Mouse (Mus musculus) thymus, postnatal 10 days (tissue): ENCODE measurements around the gene Mok.

Experiments used
- DNase-seq, 2 experiments: peaks; one replicate each; pipeline ENCODE4 v3.0.0; 2021; ENCODE audit warnings: low spot score in 2 of 2

The Mok gene

DNA sequence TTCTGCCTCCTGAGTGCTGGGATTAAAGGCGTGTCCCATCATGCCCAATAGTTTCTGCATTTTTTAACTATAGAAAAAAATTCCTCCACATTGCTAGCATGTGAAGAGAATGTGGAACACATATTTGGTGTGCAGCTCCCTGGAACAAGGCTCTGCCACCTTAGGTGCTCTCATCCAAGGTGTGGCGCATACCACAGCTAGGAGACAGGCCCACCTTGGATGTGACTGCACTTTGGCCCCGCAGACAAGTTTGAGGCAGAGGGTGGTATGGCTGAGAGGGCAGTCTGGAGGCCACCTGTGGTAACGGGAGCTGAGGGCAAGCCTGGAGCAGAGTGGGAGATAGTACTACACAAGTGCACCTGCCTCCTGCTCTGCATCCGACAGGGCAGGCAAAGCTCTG, 31.9 kb downstream of the Mok start:
- DNase-seq = no peak

DNA sequence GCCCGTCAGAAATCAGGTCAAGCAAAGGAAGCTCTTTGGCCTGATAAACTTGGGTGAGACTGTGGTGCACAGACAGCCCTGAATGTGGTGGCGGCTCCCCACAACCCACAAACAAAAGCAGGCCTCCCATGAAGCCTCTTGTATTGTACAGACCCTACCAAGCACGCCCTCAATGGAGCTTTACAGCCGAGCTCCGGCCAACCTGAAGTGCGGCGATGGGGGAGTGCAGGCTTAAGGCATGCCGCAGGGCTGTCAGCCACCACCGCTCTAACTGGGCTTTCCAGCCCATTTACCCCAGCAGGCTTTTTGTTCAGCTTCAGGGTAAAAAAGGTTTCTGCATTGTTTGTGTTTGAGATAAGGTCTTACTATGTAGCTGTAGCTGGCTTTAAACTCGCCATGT, 32.3 kb downstream of the Mok start:
- DNase-seq = no peak

DNA sequence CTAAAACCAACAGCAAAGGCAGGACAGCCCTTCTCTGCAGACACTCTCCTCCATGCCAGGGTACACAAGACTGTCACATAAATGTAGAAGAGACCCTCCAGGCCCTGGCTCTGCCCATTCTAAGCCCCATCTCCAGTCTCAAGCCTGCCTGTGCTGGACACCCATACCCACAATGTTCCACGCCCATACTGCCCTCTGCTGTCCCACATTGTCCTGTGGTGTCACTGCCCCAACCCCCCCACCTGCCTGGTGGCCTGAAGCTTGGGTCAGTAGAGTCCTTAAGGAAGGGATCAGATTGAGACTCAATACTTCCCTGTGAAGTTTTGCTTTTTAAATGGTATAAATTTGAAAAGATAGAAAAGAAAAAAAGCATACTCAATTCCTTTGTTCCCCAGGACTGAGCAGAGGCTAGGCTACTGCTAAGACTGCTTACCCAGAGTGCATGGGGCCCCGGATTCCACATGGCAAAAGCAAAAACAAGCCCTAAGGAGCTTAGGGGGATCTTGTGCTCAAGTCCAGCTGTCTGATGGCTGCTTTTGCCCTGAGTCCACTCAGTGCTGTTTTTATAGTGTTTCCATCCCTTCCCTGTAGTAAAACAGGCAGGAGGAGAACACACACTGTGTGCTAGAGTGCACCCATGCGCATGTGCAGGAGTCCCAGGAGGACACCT, 34.3 kb downstream of the Mok start:
- no peak for DNase-seq

- DNase-seq = no peak
Measured at GRCm38 (mm10) chr12:110804261-110804660, 36.5 kb downstream of the Mok start.

DNA sequence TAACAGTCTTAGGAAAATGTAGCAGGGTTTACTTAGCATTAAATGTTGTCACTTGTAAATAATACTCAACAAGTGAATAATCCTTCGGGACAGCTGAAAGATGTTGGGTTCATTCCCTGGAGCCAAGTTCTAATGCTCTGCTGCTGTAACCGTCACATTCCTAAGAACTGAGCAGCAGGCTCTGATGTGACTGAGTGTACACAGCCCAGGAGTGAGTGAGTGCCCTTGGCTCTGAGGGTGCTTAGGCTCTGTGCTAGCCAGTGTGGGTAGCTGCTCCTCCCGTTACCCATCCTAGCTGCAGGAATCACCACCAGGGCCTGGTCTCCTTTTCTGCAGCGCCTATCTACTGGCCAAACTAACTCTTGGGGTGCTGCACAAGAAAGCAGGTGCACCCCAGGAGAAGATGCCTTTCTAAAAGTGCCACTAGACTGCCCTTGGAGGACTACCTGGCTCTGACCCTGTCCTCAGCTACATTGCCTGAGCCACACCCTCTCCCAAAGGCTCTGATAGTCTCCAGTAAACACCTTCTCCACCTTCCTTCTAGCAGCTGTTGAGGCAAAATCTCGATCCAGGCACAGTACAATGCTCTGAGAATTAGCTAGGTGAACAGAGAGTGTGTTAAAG, 38.0 kb downstream of the Mok start:
- DNase-seq = no peak

DNA sequence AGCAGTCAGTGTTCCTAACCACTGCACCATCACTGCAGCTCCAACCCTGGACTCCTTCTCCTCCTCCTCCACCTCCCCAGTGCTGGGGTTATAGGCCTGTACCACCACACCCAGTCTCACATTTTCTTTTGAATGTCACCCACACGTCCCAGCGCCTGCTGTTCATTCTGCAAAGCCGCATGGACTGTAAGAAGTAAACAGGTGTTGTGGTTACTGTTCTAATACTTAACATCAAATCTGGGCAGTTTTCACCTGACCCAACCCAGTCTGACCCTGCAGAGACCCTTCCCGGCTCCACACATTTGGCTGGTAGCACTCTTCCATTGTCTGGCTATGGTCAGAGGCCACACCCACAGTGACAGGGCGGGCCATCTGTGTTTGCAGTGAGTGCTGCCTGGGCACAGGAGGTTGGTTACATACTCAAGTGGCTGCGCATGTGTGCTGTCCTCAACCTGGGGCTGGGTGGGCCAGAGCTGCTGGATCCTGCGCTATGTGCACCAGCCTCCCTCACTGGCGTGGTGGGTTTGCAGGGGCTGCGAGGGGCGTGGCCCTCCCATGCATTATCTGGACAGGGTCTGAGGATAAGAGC, 38.8 kb downstream of the Mok start:
- no peak for DNase-seq

DNA sequence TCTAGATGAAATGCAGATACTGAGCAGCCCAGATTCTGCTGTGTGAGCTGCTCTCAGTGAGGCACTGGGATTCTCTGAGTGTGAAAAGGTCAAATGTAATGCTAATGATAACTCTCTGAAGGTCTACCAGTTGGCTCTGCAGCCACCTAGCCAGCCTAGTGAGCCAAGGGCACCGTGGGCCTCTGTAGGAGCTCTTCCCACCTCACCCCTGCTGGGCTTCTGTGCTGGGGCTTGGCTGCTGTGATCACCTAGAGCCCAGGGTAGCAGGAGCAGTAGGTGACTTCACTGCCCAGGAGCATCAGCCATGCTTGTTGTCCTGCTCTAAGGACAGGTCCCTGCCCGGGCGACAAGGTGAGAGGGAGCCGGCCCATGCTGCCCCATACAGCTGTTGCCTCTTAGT, 41.5 kb downstream of the Mok start:
- DNase-seq = no peak

- DNase-seq = no peak
Measured at GRCm38 (mm10) chr12:110797842-110798431, 42.8 kb downstream of the Mok start.

DNA sequence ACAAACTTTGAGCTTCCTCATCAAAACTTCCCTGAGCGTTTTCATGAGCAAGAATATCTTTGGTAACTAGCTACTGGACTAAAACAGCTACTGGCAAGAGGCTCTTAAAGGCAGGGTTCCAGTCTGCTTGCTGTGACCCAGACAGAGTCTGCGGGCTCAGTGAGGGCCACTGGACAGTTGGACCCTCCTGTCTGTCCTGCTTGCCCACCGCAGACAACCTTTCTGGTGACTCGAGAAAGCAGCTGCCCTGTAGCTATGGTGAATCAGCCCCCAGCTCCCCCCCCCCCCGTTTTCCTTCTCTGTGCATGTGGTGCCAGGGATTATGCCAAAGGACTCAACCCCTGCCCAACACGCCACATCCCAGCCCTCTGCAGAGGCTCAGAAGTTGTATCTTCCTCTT, 43.5 kb downstream of the Mok start:
- DNase-seq = no peak

DNA sequence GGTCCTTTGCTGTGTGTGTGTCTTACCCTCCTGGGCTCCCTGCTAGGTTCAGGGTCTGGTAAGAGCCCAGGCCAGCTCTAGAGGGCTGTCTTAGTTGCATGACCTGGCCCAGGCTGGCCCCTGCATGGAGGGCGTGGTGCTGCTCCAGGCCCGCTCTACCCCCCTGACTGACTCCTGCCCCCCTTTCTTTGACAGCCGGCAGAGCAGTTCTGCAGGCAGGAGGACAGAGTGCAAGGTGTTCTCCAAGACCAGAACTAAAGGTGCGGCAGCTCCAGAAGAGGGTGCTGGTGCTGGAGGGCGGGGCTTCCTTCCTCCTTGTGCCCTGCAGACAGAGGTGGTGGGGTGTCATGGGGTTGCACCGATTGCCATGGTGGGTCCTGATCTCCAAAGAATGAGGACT, 44.0 kb downstream of the Mok start:
- DNase-seq = no peak

DNA sequence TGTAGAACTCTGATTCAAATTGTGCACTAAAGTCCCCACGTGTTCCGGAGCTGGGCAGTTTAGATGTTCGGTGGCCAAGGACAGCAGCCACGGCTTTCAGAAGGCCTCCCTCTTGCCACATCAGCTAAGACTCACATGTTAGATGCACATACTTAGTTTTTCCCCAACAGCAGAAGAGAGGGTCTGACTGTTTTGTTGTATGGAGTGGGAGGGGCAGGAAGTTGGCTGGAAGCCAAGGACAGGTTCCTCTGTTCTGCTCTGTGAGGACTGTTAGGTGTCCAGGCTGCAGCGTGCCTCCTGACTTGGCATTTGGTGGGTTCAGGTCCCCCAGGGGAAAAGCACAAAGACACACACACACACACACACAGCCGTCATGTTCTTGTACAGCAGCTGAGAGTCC, 45.7 kb downstream of the Mok start:
- DNase-seq = no peak

DNA sequence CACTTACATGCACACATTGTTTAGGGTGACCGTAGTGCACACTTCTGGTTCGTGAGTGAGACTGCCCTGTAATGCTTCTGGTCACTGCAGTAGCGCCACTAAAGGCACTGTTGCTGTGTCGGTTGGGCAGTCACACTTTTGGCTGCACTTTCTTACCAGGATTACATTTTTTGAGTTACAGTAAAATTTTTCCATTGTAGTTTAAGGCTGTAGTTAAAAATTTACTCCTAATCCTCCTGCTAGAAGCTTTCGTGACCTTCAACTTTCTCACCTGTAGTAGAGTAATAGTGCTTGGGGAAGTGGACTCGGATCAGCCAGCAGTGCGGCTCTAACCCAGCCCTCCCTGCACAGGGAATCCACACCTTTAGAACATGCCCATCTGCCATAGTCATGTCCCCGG, 49.7 kb downstream of the Mok start:
- no peak for DNase-seq

DNA sequence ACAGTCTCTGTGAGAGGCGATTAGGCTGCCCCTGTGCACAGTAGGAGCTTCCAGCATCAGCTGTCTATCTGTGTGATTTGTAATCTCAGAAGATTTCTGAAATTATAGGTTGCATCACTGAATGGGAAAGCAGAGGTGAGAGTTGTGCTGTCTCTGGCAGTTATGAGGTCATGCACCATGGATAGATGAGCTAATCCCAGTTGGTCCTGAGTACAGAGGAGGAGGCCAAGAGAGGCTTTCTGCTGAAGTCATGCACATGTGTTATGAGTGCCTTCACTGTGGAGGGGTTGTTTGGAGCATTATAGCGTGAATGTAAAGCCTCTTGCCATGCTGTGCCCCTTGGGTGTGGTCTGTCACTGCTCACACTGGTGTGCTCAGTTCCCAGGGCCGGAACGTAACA, 50.2 kb downstream of the Mok start:
- no peak for DNase-seq

- no peak for DNase-seq
Measured at GRCm38 (mm10) chr12:110786243-110786642, 54.5 kb downstream of the Mok start.

GRCm38 (mm10) chr12:110784211-110784610, 56.5 kb downstream of the Mok start:
- DNase-seq = no peak

DNA sequence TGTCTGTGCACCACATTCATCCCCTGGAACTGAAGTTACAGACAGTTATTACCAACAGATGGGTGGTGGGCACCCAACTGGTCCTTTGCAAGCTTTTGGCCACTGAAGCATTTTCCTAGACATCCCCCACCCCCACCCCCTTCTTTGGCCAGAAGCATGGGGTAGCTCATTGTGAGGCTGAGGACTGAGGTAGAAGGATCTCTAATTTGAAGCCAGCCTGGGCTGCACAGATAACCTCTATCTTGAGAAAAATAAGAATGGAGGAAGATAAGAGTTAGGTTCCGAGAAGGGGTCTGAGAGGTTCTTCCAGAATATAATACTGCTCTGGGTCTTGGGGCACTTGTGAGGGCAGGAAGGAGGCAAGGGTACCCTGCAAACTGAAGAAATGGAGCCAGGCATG, 58.5 kb downstream of the Mok start:
- DNase-seq = no peak

- DNase-seq = no peak
Measured at GRCm38 (mm10) chr12:110781181-110781580, 59.6 kb downstream of the Mok start.

GRCm38 (mm10) chr12:110779296-110779695, 61.4 kb downstream of the Mok start:
- no peak for DNase-seq

GRCm38 (mm10) chr12:110777853-110778252, 62.9 kb downstream of the Mok start:
- no peak for DNase-seq

DNA sequence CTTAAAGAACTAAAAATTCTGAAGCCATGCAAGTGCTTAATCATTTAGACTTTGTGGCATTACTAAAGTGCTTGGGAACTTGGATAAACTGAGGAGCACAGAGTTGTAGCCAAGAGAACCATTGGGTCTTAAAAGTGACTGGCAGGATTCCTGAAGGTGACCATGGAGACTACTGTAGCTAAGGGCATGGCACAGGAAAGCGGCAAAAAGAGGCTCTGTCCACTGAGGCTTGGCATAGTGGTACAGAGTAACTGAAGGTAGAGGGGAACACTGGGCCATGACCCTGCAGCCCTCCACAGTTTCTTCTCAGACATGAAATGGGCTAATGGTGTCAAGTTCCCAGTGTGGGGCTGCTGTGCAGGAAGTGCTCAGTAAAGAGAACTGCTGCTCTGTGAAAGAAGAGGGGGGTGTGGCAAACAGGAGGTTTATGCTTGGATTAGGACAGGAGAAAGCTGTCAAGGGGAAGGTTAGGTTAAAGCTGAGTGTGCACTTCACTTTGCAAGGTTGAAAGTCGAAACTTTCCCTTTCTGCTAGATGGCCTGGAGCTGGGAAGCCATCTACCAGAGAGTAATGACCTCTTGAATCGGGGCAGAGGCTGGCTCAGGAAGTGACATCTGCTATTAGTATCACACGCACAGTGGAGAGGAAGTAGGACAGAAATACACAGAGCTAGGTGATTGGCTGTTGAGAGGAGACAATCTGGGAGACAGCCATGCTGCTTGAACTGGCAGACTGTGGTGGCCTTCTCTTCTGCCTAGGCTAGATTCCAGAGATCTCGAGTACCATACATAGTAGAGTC, 64.9 kb downstream of the Mok start:
- DNase-seq = no peak

DNA sequence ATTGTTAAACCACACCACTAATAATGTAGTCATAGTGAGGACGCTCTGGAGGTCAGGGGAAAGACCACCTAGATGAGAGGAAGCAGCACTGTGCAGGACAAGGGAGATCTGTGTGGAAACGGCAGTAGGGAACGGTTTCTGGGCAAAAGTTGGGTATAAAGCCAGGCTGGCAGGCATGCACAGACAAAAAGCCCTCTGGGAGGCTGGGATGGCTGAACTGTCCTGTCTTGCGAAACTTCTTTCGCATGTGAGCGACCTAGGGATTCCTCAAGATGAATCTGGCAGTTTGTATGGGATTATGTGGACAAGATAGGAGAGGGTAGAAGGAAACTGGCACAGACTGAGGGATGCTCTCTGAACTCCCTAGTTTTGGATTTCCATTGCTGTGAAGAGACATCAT, 68.8 kb downstream of the Mok start:
- no peak for DNase-seq

DNA sequence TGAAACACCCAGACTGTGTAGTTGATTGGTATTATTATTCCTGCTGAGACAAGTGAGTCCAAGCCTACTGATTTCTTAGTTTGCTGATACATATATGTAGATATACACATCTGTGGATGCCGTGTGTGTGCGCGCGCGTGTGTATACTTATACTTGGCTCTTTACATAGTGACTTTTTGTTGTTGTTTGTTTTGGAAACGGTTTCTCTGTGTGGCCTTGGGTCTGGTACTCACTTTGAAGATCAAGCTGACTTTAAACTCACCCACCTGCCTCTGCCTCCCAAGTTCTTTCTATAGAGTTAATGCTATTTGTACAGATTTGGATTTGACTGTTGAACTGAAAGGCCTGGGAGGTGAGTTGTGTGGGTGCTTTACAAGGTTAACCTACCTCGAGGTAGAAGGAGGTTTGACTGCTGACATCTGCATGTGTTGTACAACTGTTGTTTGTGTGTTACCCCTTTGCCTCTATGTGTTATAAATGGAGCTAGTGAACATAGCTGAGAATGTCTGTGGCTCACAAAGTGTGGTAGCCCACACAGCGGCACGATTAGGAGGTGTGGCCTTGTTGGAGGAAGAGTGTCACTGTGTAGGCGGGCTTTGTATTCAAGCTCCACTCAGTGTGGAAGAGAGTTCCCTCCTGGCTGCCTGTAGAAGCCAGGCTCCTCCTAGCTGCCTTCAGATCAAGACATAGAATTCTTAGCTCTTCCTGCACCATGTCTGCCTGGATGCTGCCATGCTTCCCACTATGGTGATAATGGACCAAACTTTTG, 70.1 kb downstream of the Mok start:
- DNase-seq = no peak
